Mouse (Mus musculus) cerebellum, adult 8-10 months (tissue): Measurements from ENCODE around the gene Mymx.
"Not testable (repeated sequence)": the region's sequence is repeated elsewhere in the genome, so short reads cannot be mapped to it uniquely, and the experiment has no call there.

ENCODE experiments used
- DNase-seq: peaks from one replicate; pipeline ENCODE4 v3.0.0; 2022

Mymx gene

DNA sequence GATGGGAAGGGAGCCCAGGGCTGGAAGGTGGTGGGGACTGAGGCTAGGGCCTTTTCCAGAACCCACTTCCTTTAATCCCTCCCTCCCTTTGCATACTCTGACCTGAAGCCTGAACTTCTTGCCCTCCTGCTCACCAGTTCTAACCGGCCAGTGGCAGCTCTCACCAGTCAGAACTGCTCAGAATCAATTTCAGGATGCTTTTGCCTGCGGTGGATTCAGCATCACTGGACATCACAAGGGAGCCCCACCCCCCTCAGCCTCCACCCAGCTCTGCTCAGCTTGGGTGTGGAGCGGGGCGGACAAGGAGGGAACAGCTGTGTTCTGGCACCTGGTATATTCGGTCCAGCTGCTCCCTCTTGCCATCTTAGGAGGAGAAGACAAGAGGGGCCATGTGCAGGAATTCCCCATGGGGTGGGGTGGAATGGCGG lies at the start of gene Mymx:
TSS of gene Mymx (minus strand) at position 226 of the 428 bp plus-strand sequence.
- no peak for DNase-seq

DNA sequence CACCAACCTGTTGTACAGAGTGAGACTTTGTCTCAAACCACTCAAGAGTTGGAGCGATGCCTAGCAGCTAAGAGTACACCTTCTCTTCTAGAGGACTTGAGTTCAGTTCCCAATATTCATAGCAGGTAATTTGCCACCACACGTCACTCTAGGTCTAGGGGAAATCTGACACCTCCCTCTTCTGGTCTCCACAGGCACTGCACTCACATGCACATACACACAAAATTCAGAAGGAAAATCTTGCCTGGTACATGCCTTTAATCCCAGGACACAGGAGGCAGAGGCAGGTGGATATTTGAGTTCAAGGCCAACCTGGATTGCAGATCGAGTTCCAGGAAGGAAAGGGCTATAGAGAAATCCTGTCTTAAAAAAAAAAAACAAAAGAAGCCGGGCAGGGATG lies 42.3 kb upstream of the Mymx start:
- DNase-seq, result no peak

DNA sequence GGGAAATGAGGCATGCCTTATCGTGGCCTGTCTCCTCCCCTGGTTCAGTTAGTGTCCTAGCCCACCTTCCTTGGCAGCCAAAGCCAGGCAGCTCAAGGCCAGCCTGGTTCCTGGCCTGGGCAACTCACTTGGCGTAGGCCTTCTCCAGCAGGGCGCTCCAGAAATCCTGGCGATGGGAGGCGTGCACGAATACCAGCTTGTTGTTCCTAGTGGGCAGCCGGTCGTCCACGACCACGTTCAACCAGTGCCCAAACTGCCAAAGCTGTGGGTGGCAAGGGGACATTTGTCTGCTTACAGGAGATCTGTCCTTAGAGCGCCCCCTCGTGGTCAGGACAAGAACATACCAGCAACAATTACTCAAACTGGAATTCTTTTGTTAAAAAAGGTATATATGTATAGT lies 40.8 kb upstream of the Mymx start:
- peak; percentile 82 for DNase-seq

DNA sequence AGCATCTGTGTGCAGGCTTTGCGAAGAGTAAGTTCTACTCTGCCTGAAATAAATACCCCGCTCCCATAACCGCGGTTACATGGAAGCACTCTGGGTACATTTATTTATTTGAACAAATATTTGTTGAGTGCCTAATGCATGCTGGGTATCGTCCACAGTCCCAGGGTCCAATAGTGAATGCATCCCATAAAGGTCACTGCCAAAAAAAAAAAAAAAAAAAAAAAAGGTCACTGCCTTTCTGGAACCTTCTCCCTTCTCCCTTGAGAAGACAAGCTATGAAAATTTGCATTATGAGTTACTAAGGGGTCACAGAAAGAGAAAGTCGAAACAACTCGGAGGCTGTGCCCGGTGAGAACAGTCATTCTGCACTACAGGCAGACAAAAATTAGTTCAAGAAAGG lies 40.1 kb upstream of the Mymx start:
- no peak for DNase-seq

DNA sequence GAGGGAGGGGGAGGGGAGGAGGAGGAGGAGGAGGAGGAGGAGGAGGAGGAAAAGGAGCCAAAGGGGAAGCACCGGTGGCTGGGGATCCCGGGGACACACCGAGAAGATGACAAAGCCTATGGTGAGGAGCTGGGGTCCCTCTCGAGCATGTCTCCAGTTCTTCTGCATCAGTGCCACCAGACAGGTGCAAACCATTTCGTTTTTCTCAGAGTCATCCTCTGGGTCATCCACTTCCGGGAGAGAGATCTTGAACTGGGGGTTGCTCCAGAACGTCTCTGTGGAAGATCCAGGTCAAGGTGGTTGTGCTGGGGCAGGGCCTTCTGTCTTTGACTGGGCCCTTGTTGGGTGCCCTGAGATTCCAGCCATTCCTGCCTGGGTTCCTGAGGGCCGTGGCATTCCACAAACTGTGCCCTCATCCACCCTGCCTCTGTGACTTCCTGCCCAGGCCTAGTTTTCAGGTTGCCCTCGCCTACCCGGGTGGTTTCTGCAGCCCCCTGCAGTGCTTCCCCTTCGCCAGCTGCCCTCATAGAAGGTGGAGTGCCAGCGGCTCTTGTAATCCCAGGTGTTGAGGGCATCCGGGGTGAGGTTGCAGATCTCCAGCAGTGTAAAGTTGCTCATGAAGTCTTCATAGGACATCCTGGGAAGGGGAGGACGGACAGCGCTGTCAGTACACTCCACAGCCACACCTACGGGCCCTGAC lies 36.8 kb upstream of the Mymx start:
- no peak for DNase-seq

DNA sequence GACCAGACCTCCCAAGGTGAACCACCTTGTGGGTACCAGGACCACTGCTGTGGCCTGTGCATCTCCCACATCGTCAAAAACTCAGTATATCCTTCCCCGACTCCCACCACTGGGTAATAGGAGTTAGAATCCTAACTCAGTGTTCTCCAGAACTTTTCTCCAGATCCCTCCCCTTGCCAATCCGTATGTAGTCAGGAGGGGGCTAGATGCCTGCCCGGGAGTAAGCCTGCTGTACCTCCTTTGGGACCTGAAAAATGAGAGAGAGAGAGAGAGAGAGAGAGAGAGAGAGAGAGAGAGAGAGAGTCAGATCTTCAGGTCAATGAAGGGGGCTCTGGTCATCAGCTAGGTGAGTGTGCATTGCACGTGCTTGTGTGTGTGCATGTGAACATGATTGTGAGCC lies 32.1 kb upstream of the Mymx start:
- no peak for DNase-seq

DNA sequence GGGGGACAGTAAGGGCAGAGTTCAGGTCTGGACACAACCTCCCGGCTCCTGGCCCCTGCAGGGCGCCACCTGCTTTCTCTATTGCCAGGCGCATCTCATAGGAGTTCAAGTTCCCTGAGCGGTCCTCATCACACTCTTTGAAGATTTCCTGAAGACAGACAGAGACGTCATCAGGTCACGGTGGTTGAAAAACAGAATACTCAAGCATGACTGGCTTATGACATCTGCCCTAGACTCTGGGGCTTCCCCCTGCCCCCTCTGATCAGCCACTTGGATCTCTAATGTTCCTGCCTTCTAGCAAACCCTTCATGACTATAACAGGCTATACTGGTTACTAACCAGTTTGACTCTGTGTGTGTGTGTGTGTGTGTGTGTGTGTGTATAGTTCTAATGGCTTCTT lies 30.0 kb upstream of the Mymx start:
- no peak for DNase-seq

DNA sequence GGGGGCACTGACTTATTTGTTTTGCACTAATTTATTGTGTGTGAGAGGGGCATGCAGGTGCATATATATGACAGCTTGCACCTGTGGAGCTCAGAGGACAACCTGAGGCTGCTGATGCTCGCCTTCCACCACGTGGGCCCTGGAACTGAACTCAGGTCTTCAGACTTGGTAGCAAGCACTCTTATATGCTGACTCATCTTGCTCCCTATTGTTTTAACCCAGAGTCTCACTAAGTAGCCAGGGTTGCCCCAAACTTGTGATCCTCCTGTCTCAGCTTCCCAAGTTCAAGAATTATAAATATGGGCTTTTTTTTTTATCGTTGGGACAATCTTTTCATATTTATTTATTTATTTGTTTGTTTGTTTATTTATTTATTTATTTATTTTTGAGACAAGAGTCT lies 29.1 kb upstream of the Mymx start:
- DNase-seq, result peak; percentile 16

DNA sequence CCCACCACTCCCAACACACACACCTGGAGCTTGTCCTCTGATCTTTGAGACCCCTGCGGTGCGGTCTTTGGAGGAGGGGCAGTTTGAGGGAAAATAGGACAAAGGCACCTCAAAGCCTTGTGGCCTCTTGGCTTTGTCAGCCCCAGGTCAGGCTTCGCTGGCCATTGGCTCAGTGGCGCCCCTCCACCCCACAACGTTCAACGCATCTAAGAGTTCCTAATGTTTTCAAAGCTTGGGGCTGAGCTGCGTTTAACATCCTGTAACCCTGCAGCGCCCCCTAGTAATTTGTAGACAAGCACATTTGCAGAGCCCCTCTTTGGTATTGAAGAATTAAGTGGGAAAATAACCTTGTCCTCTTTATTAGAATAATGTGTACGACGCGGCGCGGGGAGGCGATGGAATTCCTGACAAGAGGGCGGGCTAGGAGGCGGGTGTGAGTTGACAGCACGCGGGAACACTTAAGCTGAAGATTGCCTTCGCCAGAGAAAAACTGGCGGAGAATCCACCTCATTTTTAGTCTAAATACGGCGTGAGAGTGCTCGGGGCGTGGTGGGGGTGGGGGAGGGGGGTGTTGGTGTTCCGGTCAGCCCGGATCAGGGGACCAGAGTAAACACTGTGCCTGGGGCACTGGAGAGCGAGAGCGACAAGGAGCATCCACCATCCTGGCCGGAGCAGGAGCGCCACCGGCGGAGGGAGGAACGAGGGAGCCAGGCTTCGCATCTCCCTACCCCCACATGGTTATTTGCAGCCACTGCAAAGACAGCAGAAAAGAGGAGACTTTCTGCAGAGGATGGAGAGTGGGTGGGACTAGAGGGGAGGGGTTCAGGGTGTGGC lies 28.2 kb upstream of the Mymx start:
- peak; percentile 69 for DNase-seq

DNA sequence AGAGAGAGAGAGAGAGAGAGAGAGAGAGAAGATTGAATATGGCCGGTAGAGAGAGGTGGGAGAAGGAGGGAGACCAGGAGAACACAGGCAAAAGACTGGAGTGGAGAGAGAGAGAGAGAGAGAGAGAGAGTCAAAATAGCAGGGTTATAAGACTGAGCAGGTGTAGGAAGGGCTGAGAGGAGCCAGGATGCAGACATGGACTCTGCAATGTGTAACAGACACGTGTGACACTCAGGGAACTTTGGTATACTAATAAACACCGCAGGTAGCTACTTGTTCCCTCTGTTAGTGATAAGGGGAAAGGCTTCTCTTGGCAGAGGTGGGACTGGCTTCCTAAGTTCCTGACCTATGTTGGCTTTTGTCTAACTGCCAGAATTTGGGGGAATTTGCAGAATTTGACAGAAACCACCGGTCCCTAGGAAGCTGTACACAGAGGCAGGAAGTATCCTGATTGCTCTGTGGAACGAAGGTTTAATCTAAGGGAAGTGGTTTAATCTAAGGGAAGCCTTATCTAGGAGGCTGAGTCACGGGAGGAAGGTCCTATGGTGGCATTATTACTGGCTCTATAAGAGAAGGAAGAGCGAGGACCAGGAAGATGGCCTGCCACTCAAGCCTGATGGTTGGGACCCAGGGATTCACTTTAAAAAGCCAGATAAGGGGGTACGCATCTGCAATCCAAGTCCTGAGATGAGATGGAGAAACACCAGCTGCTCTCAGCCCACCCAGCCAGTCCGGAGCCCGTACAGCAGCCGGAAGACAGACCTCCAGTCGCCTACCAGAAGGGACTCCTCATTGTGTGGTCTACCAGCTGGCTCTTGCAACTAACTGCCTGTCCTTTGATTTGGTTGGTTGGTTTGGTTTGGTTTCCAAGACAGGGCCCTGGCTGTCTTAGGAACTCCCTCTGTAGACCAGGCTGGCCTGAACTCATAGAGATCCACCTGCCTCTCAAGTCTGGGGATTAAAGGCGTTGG lies 27.3 kb upstream of the Mymx start:
- no peak for DNase-seq

DNA sequence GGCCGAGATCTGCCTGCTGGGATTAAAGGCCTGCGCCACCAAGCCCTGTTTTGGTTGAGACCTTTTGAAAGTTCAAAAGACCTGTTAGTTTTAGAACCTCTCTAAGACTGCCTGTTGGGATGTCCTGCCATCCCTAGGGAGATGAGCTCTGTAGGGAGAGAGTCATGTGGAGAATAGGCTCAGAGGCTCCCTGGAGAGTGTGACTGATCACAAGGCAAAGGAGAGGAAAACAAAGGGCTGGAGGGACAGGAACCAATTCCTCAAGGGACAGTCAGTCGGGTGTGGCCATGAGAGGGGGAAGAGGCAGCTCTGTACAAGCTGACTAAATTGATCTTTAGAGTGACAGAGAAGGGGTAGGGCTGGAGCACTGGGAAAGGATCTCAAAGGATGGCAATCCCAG lies 26.3 kb upstream of the Mymx start:
- DNase-seq, result no peak

DNA sequence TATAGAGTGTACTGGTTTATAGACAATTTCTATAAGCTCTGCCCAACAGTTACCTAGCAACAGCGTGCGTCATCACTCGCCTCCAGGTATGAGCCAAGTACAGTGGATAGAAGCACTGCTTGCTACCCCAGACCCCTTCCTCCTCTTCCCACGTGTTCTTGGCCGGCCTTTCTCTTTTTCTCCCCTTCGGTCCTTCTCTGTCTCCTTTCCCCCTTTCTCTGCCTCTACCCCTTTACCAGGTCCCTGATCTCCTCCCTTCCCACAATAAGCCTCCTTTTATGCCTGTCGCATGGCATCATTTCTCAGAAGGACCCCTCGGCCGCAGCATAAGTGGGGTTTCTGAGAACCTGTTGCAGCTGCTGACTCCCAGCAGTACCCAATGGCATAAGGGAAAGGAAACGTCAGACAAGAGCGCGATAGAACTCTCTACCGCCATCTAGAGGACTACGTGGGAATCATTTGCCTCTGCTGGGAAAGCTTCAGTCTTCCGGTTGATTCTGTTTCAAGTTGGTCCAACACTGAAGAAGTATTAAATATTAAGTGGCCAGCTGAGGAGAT lies 24.8 kb upstream of the Mymx start:
- peak; percentile 68 for DNase-seq

DNA sequence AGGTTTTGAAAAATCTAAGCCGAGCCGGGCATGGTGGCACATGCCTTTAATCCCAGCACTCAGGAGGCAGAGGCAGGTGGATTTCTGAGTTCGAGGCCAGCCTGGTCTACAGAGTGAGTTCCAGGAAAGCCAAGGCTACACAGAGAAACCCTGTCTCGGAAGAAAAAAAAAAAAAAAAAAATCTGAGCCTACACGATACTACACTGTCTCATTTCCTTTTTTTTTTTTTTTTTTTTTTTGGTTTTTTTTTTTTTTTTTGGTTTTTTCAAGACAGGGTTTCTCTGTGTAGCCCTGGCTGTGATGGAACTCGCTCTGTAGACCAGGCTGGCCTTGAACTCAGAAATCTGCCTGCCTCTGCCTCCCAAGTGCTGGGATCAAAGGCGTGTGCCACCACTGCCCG lies 21.5 kb upstream of the Mymx start:
- DNase-seq, result not testable (repeated sequence)

DNA sequence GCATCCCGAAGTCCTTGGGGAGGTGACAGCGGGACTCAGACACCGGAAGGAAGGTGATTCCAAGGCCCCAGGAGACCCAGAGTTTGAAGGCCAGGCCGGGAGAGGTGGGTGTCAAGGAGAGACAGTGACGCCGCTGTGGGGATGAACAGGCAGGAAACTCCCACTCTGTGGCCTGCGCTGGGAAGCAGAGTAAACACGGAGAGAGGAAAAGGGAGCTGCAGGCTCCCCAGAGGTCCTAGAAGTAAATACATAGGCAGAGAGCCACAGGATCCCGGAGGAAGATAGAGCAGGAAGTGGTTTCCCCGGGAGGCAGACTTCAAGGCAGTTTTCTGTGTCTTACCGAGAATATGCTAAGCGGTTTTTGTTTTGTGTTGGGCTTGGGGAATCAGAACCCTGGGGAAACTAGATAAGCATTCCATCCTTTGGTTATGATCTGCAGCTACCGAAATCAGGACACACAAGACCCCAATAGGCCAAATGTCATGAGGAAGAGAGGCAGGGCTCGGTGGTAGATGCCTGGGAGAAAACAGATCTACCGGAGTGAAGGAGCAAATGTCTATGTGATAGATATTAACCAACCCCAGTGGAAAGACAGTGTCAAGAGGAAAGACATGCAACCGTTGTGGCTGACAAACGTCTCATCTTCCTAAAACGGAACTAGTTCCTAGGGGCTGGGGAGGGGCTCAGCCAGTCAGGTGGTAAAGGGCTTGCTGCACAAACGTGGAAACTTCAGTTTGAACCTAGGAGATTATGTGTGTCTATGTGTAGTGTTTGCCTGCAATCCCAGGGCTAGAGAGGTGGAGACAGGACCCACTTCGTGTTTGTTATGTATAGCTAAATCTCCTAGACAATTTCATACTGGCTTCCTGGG lies 17.7 kb upstream of the Mymx start:
- DNase-seq, result no peak

DNA sequence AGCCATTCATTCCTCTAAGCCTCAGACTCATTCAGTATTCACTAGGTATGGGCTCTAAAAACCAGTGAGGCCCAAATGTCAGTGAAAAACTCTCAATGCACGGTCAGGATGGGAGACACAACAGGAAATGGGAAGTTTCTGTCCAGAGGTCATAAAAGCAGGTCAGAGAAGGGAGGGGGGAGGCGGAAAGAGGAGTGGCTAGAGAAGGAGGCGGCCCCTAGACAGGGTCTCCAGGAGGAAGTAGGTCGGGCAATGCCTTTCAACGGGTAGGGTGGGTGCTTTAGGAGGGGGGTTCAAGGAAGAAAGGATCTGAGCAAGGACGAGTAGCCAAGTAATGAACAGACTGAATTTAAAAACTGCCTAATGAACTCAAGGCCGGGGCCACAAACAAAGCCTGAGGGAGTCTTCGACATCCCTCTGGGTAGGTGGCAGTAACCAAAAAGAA lies 17.1 kb upstream of the Mymx start:
- no peak for DNase-seq

DNA sequence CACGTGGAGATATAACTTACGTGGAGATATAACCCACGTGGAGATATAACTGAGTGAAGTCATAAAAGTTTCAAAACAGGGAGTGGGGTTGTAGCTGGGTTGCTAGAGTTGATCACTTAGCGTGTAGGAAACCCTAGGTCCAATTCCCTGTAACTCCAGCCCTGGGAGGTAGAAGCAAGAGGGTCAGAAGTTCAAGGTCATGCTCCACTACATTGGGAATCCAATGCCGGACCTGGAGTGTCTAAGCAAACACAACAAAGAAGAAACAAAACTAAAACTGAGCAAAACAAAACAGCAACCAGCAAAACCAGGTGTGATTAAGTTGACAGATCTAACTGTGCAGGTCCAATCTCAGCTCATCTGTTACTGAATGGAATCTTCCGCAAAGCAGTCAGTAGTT lies 15.8 kb upstream of the Mymx start:
- DNase-seq, result no peak

DNA sequence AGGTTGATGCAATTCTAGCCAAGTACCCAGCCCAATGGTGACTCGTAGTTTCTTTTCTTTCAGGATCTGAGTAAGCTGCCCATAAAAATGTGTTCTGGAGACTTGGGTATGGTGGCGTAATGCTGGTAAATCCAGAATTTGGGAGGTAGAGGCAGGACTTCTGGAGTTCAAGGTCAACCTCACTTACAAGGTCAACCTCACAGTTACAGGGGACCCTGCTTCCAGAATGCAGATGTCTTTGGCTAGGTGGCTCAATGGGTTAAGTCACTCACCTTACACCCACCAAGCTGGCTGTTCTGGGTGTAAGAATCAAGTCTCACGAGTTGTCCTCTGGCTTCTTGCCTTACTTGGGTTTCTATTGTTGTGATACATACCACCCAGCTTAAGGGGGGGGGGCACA lies 14.8 kb upstream of the Mymx start:
- no peak for DNase-seq

DNA sequence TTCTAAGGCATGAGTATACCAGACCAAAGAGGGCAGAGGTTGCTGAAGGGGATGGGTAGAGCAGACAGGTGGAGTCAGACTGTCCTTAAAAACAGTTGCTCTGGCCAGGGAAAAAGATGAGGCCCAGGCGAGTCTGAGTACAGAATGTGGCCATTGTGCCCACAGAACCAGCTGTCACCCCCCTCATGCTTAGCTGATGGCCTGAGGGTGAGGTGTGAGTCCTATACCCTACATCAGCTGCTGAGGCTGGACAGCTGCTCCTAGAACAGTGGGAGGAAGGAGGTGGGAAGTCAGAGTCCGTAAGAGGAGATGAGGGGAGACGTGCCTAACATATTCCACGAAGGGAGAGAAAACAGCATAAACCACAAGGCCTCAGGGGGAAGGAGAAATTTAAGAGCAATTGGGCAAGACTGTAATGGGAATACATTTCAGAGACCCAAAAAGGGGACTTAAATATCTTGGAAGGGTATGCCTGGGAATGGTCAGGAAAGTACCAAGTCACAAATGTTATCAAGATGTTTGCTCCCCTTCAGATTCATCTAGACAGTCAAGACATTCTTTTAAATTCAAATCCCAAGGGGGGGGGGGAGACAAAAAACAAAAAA lies 14.2 kb upstream of the Mymx start:
- no peak for DNase-seq

DNA sequence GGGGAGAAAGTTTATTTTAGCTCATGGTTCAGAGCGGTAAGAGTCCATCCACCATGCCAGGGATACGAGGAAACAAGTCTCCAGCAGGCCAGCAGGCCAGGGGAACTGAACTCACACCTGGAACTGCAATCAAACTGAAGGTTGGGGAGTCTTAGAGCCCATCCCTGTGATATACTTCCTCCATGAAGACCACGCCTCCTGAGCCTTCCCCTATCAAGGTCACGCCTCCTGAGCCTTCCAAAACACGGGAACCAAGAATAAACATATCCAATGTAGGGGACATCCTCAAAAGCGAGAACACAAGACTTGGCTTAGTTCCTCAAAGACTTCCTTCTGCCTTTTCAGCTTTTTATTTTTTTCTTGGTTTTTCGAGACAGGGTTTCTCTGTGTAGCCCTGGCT lies 11.0 kb upstream of the Mymx start:
- DNase-seq, result no peak

DNA sequence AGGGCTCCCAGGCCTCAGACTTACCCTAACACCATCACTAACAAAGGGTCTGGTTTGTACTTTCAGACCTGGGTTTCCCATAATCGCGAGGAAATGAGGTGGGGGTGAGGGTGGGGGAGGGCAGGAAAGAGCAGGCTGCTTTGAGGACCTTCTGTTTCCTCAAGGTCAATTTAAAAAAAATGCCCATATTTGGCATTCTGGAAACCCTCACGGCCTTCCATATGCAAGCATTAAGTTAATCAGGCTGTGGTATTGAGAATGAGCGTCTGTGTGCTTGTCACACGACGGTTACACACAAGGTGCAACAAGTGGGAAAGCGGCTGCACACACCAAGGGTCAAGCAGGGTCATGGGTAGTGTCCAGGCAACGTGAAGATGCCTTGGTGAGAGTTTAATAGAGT lies 10.1 kb upstream of the Mymx start:
- DNase-seq, result no peak

DNA sequence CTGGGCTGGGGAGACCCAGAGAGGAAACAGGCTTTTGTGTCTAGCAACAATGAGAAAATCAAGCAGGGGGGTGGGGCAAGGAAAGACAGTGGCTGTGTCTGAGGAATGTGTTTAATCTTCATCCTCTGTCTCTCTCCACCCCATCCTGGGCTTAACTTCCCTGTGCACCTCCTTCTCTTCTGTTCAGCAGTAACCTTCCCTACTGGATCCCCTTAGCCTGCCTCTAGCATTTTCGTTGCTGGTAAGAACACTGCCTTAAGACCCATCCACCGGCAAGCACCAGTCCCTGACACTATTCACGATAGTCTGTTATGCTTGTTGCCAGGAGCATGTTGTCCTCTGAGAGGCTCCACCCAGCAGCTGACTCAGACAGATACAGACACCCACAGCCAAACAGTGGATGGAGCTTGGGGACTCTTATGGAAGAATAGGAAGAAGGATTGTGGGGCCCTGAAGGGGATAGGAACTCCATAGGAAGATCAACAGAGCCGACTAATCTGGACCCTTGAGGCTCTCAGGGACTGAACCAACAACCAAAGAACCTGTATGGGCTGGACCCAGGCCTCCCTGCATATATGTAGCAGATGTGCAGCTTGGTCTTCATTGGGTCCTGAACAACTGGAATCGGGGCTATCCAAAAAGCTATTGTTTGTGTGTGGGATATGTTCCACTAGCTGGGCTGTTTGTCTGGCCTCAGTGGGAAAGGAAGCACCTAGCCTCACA lies 8.4 kb upstream of the Mymx start:
- DNase-seq, result no peak
